11 mouse cellular contexts compared by ENCODE assay signal in the genomic region with DNA sequence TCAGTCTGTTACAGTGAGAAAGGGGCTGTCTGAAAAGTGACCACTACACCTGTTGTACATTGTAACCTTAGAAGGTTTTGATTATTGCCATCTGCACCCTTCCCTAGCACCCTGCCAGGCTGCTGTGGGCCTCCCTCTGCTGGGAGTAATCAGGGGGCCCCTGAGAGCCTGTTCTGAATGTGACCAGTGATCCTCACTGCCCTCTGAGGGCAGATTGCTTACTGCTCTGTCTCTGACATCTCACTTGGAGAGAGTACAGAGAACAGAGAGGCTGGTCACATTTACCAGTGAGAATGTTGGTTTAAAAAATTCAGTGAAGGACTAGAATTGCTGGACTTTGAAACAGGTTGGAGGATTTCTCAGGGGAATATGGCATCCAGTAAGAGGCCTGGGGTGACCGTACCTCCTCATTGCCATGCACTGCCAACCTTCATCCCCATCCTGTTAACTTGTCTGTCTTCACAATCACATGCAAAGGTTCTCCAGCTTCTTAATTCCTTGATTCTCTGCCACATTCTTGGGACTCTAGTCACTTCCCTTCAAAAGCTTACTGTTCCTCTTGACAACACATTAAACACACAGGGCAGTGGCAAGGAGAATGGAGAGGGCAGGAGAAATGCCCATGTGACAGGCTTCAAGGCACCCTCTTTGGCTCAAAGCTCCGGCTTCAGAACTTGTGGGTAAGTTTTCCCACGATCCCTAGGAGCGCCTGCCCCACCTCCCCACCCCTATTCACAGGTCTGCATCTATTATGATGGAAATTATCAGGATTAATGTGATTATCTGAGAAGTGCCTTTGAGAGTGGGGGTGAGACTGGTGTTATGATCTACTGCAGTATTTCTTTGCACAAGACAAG. TPM values are rescaled to one million over a fixed set of nuclear protein-coding genes. Genes with fewer than 3 reads are reported as not detected.
DNase-seq lines count a peak whose midpoint lies in the region; ATAC-seq lines count a peak whose summit lies in the region.
"Had no signal": no experiment of that assay in that cellular context is flagged by ENCODE, and none has a peak within 500 bp of the region (broad histone marks: within the 10 kb centered on the region; RNA-seq: fewer than 3 reads in every experiment).

No protein-coding gene starts in this region.

- WGBS in hindbrain, embryonic 16.5 days: 24% methylated on average over 4 of the region's 4 CpGs
- WGBS in midbrain, embryonic 11.5 days: 13% methylated on average over 4 of the region's 4 CpGs

- H3K9me3 ChIP-seq in hindbrain, embryonic 16.5 days (ENCODE audit: control insufficient read depth, low read length): no peaks in the 10 kb centered on the region
- no peaks in the 10 kb centered on the region for H3K9me3 ChIP-seq in midbrain, embryonic 11.5 days (ENCODE audit: control insufficient read depth, low read length)
- H3K9me3 ChIP-seq: limb, embryonic 13.5 days had no signal

- peaks cover 2% of the 10 kb centered on the region; the same call in 1 of the 2 replicates for H3K4me1 ChIP-seq in hindbrain, embryonic 16.5 days (ENCODE audit: control insufficient read depth, insufficient read depth, low read depth, low read length)
- H3K4me1 ChIP-seq in midbrain, embryonic 11.5 days (ENCODE audit: control insufficient read depth, insufficient read depth, low read length): peaks cover 42% of the 10 kb centered on the region

- H3K4me3 ChIP-seq in hindbrain, embryonic 16.5 days (ENCODE audit: low read length): no peak overlapping the region
- H3K4me3 ChIP-seq in midbrain, embryonic 11.5 days (ENCODE audit: low read depth, low read length): no peak overlapping the region
- H3K4me3 ChIP-seq: limb, embryonic 13.5 days had no signal

- H3K27me3 ChIP-seq in hindbrain, embryonic 16.5 days (replicated peaks; ENCODE audit: control insufficient read depth, insufficient read depth, low read length): no peaks in the 10 kb centered on the region
- H3K27me3 ChIP-seq in midbrain, embryonic 11.5 days (ENCODE audit: control insufficient read depth, insufficient read depth, low read length): no peaks in the 10 kb centered on the region
- H3K27me3 ChIP-seq: limb, embryonic 13.5 days had no signal

- DNase-seq in NIH3T3 (ENCODE audit: low read depth): peak; percentile 22
- DNase-seq in fibroblast of lung, adult 2 months (ENCODE audit: low read depth): peak; percentile 71
- DNase-seq in midbrain, embryonic 11.5 days (ENCODE audit: low spot score, missing footprints): peak; percentile 91
- no peak for DNase-seq in right cerebral cortex, postnatal 4 days
- no peak for DNase-seq in frontal cortex, postnatal 25 days (ENCODE audit: low spot score in 2 of 2)
- DNase-seq in spleen, postnatal 14 days (ENCODE audit: low spot score in 2 of 2): no peak
- no peak for DNase-seq in adrenal gland, postnatal 10 days
- DNase-seq: cerebellum, adult 9-10 months had no signal

- H3K4me2 ChIP-seq in hindbrain, embryonic 16.5 days (ENCODE audit: low read length): no peak overlapping the region
- no peak overlapping the region for H3K4me2 ChIP-seq in midbrain, embryonic 11.5 days
- H3K4me2 ChIP-seq: limb, embryonic 13.5 days had no signal

- peak; percentile 84 for ATAC-seq in hindbrain, embryonic 16.5 days
- peak; percentile 88 for ATAC-seq in midbrain, embryonic 11.5 days (ENCODE audit: low FRiP score)
- ATAC-seq: intestine, embryonic 16.5 days had no signal

- no peak overlapping the region for H3K9ac ChIP-seq in hindbrain, embryonic 16.5 days (ENCODE audit: low read depth, low read length)
- no peak overlapping the region for H3K9ac ChIP-seq in midbrain, embryonic 11.5 days (ENCODE audit: low read length)

- H3K27ac ChIP-seq in hindbrain, embryonic 16.5 days (ENCODE audit: low read depth, low read length): peak overlapping the region; percentile 54
- H3K27ac ChIP-seq in midbrain, embryonic 11.5 days (ENCODE audit: low read depth, low read length): peak overlapping the region; percentile 78
- H3K27ac ChIP-seq: limb, embryonic 13.5 days had no signal

- H3K36me3 ChIP-seq in hindbrain, embryonic 16.5 days (ENCODE audit: control insufficient read depth, insufficient read depth, low read length): peaks cover 11% of the 10 kb centered on the region; the same call in 1 of the 2 replicates
- H3K36me3 ChIP-seq in midbrain, embryonic 11.5 days (ENCODE audit: control insufficient read depth, insufficient read depth, low read length): peaks cover 4% of the 10 kb centered on the region

RNA-seq across cellular contexts. Expression of a gene that starts 26.1 kb away (rescaled TPM):
- polyA plus RNA-seq in hindbrain, embryonic 16.5 days (2015; fragmentation: Nextera tagmentation; extraction: Ambion mirVana): 9.1 and 11.6 TPM in 2 replicates
- 1.1 and 1.4 TPM in 2 replicates for polyA plus RNA-seq in midbrain, embryonic 11.5 days (2014; fragmentation: Nextera tagmentation; extraction: Ambion mirVana)
- total RNA-seq in adrenal gland, postnatal 10 days (2021): 1 to 10 TPM; 4.0 to 6.4 TPM

Comparison
In these comparisons a context has a peak if more than half of its experiments do, and no peak if none do; other contexts are left out.
1. DNase-seq: peak in NIH3T3 (single experiment), fibroblast of lung, adult 2 months (single experiment) and midbrain, embryonic 11.5 days (single experiment); none in right cerebral cortex, postnatal 4 days (single experiment), frontal cortex, postnatal 25 days (0 of 2), spleen, postnatal 14 days (0 of 2) and adrenal gland, postnatal 10 days (single experiment).